Mouse (Mus musculus) CH12.LX (cell line): ENCODE data around the gene Sema3f. TPM values are rescaled to one million over a fixed set of nuclear protein-coding genes. Genes with fewer than 3 reads are reported as not detected.

Experiments used
- DNase-seq: peaks from one replicate; pipeline ENCODE4 v3.0.0-alpha.2; 2013; ENCODE audit errors: extremely low read depth
- H3K27ac ChIP-seq: 2 replicates; pipeline ENCODE4 v1.5.1; 2012; ENCODE audit warnings: low read depth, mild to moderate bottlenecking, control low read depth, moderate library complexity; ENCODE audit not compliant: insufficient read depth
- H3K27me3 ChIP-seq: replicated peaks from 2 replicates; pipeline ENCODE3; 2012; ENCODE audit warnings: inconsistent platforms
- H3K36me3 ChIP-seq, 2 experiments: replicated peaks in 1 of 2; 2 replicates each; pipeline versions ENCODE3 to v1.6.1; 2012; ENCODE audit warnings: inconsistent platforms in 1 of 2, low read length in 1 of 2, mild to moderate bottlenecking in 1 of 2, mixed read lengths in 1 of 2, moderate library complexity in 1 of 2; ENCODE audit not compliant: control insufficient read depth in 1 of 2, insufficient read depth in 1 of 2
- H3K4me1 ChIP-seq, 2 experiments: 2 replicates each; pipeline ENCODE4 v1.6.1; 2012; ENCODE audit warnings: inconsistent platforms in 1 of 2, moderate library complexity in 1 of 2; ENCODE audit not compliant: insufficient read depth in 2 of 2, control insufficient read depth in 1 of 2
- H3K4me2 ChIP-seq: 2 replicates; pipeline ENCODE4 v1.6.1; 2012; ENCODE audit warnings: low read depth, mild to moderate bottlenecking, control low read depth; ENCODE audit not compliant: poor library complexity, insufficient read depth, severe bottlenecking
- H3K4me3 ChIP-seq, 3 experiments: fragments of 150-350 bp in 1 of 3; sonication (generic) in 1 of 3; replicated peaks in 1 of 3; 2 replicates each; pipeline versions ENCODE3 to v1.5.1; 2011 to 2012; ENCODE audit warnings: low read depth in 2 of 3, low read length in 2 of 3, mild to moderate bottlenecking in 2 of 3, moderate library complexity in 2 of 3, control low read depth in 1 of 3, improper control_type of control experiment in 1 of 3, inconsistent platforms in 1 of 3, mixed read lengths in 1 of 3; ENCODE audit not compliant: poor library complexity in 1 of 3
- H3K79me2 ChIP-seq: replicated peaks from 2 replicates; pipeline ENCODE4 v1.6.1; 2012; ENCODE audit warnings: mild to moderate bottlenecking, moderate library complexity; ENCODE audit not compliant: control insufficient read depth, poor library complexity, insufficient read depth, severe bottlenecking; ENCODE audit errors: extremely low read depth
- H3K9ac ChIP-seq: 2 replicates; pipeline ENCODE4 v1.6.1; 2012; ENCODE audit warnings: low read depth, mild to moderate bottlenecking, control low read depth, moderate library complexity; ENCODE audit not compliant: insufficient read depth
- H3K9me3 ChIP-seq: replicated peaks from 2 replicates; pipeline ENCODE3; 2012; ENCODE audit warnings: low read length, inconsistent platforms, mixed read lengths
- BHLHE40 ChIP-seq: IDR thresholded peaks from 2 replicates; pipeline ENCODE4 v1.6.1; 2011; ENCODE audit warnings: mild to moderate bottlenecking, low read depth, low read length, improper control_type of control experiment
- CHD1 ChIP-seq: IDR thresholded peaks from 2 replicates; pipeline ENCODE4 v1.6.1; 2012; ENCODE audit warnings: low read depth, low read length, improper control_type of control experiment, inconsistent platforms
- GABPA ChIP-seq: IDR thresholded peaks from 2 replicates; pipeline ENCODE4 v1.6.1; 2012; ENCODE audit warnings: low read depth, low read length, improper control_type of control experiment, inconsistent platforms; ENCODE audit not compliant: insufficient replicate concordance
- JUN ChIP-seq: IDR thresholded peaks from 2 replicates; pipeline ENCODE4 v1.6.1; 2011; ENCODE audit warnings: low read depth, mild to moderate bottlenecking, low read length, improper control_type of control experiment, moderate library complexity; ENCODE audit not compliant: insufficient read depth
- JUND ChIP-seq: conservative IDR thresholded peaks from 2 replicates; pipeline ENCODE4 v1.6.1; 2011; ENCODE audit warnings: low read depth, low read length, improper control_type of control experiment
- MAX ChIP-seq: IDR thresholded peaks from 2 replicates; pipeline ENCODE4 v1.6.1; 2011; ENCODE audit warnings: low read length, improper control_type of control experiment
- MAZ ChIP-seq: IDR thresholded peaks from 2 replicates; pipeline ENCODE4 v1.6.1; 2012; ENCODE audit warnings: low read depth, mild to moderate bottlenecking, inconsistent platforms, low read length, improper control_type of control experiment, moderate library complexity
- MEF2A ChIP-seq: IDR thresholded peaks from 2 replicates; pipeline ENCODE4 v1.6.1; 2014; ENCODE audit warnings: low read depth, mild to moderate bottlenecking, inconsistent platforms, low read length, improper control_type of control experiment, borderline replicate concordance
- NELFE ChIP-seq: IDR thresholded peaks from 2 replicates; pipeline ENCODE4 v1.6.1; 2011; ENCODE audit warnings: low read depth, low read length, improper control_type of control experiment
- PAX5 ChIP-seq: IDR thresholded peaks from 2 replicates; pipeline ENCODE4 v1.6.1; 2012; ENCODE audit warnings: low read length, inconsistent platforms, mixed read lengths
- POLR2A ChIP-seq: IDR thresholded peaks from 2 replicates; pipeline ENCODE4 v1.6.1; 2011; ENCODE audit warnings: low read depth, mild to moderate bottlenecking, improper control_type of control experiment, low read length
- RCOR1 ChIP-seq: conservative IDR thresholded peaks from 2 replicates; pipeline ENCODE4 v1.6.1; 2012; ENCODE audit warnings: low read depth, mild to moderate bottlenecking, inconsistent platforms, low read length, improper control_type of control experiment
- SIN3A ChIP-seq: IDR thresholded peaks from 2 replicates; pipeline ENCODE4 v1.6.1; 2012; ENCODE audit warnings: low read length, improper control_type of control experiment, inconsistent platforms
- SMC3 ChIP-seq: IDR thresholded peaks from 2 replicates; pipeline ENCODE4 v1.6.1; 2011; ENCODE audit warnings: low read depth, low read length, improper control_type of control experiment
- UBTF ChIP-seq: IDR thresholded peaks from 2 replicates; pipeline ENCODE4 v1.6.1; 2012; ENCODE audit warnings: low read depth, mild to moderate bottlenecking, inconsistent platforms, low read length, improper control_type of control experiment, moderate library complexity
- USF1 ChIP-seq: IDR thresholded peaks from 2 replicates; pipeline ENCODE4 v1.6.1; 2014; ENCODE audit warnings: low read depth, mild to moderate bottlenecking, inconsistent platforms, low read length, improper control_type of control experiment
- USF2 ChIP-seq: conservative IDR thresholded peaks from 2 replicates; pipeline ENCODE4 v1.6.1; 2011; ENCODE audit warnings: low read depth, low read length, improper control_type of control experiment
- ZC3H11A ChIP-seq: IDR thresholded peaks from 2 replicates; pipeline ENCODE4 v1.6.1; 2012; ENCODE audit warnings: low read depth, mild to moderate bottlenecking, inconsistent platforms, low read length, improper control_type of control experiment
- ZMIZ1 ChIP-seq: IDR thresholded peaks from 2 replicates; pipeline ENCODE4 v1.6.1; 2012; ENCODE audit warnings: low read depth, mild to moderate bottlenecking, inconsistent platforms, low read length, improper control_type of control experiment
- dilution Hi-C: fragments of 300-500 bp; cut with MboI; formaldehyde crosslinking; loops from 2 replicates; pipeline ENCODE4 v1.14.3; 2020; ENCODE audit warnings: low sequenced_read_pairs; ENCODE audit not compliant: extremely low pct_unique_long_range_greater_than_20kb, extremely low pct_ligation_motif_present
- in situ Hi-C: fragments of 300-500 bp; cut with MboI; formaldehyde crosslinking; loops from 3 replicates; pipeline ENCODE4 v1.14.3; 2019; ENCODE audit warnings: low sequenced_read_pairs, low pct_ligation_motif_present, low pct_unique_long_range_greater_than_20kb, mixed read lengths
- polyA plus RNA-seq: library from polyadenylated mRNA; unstranded; fragments of >175 nt; gene quantifications from 2 replicates; pipeline ENCODE4 v1.2.1, GENCODE M21; 2012; ENCODE audit warnings: low read depth; ENCODE audit not compliant: insufficient read length
- total RNA-seq, 2 experiments: library from RNA; depleted of rRNA; stranded (reverse); fragments of 300-350 nt in 1 of 2; fragments of >200 nt in 1 of 2; gene quantifications; 2 replicates each; pipeline ENCODE4 v1.2.3; 2012 to 2014

Sema3f gene
- total and polyA plus RNA-seq, 3 experiments = 0.24 to 1.1 (median 0.36) TPM

DNA sequence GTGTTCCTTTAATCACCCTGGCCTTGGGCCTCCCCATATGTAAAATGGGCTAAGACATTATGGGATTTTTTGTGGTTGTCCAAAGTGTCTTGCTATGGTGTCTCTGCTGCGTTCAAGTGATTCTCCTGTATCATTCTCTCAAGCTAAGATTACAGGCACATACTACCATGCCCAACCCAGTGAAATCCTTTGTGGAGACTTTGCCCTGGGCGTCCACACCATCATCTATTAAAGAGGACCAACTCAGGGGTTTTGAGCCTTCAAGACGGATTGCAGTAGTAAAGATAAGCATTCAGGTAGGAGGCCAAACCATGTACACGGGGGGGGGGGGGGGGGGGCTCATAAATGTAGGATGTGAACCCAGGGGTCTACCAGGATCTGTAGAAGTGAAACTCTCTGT is 55.7 kb downstream of the Sema3f start:
- H3K4me1 ChIP-seq = peaks cover 14 to 16% of the 10 kb centered on the region in 2 experiments

DNA sequence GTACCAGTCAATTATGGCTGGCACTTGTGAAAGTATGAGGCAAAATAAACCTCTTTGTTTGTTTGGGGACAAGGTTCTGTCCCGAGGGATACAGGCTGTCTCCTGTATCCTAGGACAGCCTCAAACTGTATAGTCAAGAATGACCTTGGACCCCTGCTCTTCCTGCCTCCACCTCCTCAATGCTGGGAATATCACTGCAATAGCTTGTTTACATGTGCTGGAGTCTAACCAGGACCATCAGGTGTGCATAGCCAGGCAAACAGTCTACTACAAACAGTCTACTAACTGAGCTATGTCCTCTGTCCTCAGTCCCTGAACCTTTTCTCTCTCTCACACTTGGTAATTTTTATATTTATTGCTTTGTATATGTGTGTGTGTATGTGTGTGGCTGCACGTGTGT is 56.8 kb downstream of the Sema3f start:
- in situ Hi-C loops = no loop called here
- Histone ChIP-seq H3K36me3 (no peaks in the 10 kb centered on the region), H3K79me2 (no peaks in the 10 kb centered on the region), H3K27me3 (peaks cover 82% of the 10 kb centered on the region), H3K4me2 (no peak overlapping the region), H3K9me3 (no peaks in the 10 kb centered on the region), H3K27ac (no peak overlapping the region), H3K9ac (no peak overlapping the region), H3K4me3 (no peak overlapping the region), H3K4me1 (peaks cover 14 to 16% of the 10 kb centered on the region in 2 experiments)
- dilution Hi-C loops = no loop called here
- no peak for TF ChIP-seq POLR2A
- TF ChIP-seq BHLHE40 = 0 out of 2 replicates have a peak, but pooled peaks have one; percentile 13
- no peak for TF ChIP-seq ZMIZ1
- no peak for TF ChIP-seq SMC3
- no peak for TF ChIP-seq NELFE
- TF ChIP-seq MAX = no peak
- no peak for TF ChIP-seq SIN3A
- no peak for DNase-seq

More for the DNA sequence above, 55.7 kb downstream of the Sema3f start:
- no peak overlapping the region for H3K4me2 ChIP-seq
- no peak overlapping the region for H3K9ac ChIP-seq
- no peaks in the 10 kb centered on the region for H3K79me2 ChIP-seq
- H3K4me3 ChIP-seq = no peak overlapping the region
- no peaks in the 10 kb centered on the region for H3K36me3 ChIP-seq
- peaks cover 85% of the 10 kb centered on the region for H3K27me3 ChIP-seq
- H3K27ac ChIP-seq = no peak overlapping the region
- no peak for DNase-seq
- dilution Hi-C loops (no loop called here), in situ Hi-C loops (no loop called here)
- TF ChIP-seq USF1 (no peak), MEF2A (no peak), USF2 (no peak), JUND (no peak), GABPA (no peak), PAX5 (no peak), SMC3 (no peak), JUN (no peak), MAX (no peak), MAZ (no peak), BHLHE40 (no peak), UBTF (no peak), CHD1 (no peak), ZC3H11A (no peak), RCOR1 (no peak)
- TF ChIP-seq, all 38 proteins: peak for 0
- H3K9me3 ChIP-seq = no peaks in the 10 kb centered on the region
